Mouse (Mus musculus) liver, embryonic 14.5 days (tissue): ENCODE data around the gene Ankrd13b.

Experiments
- CTCF ChIP-seq: IDR thresholded peaks from 2 replicates; pipeline ENCODE4 v1.5.1; 2016; ENCODE audit warnings: antibody characterized with exemption, low read depth, control low read depth
- EP300 ChIP-seq: IDR thresholded peaks from 2 replicates; pipeline ENCODE4 v1.6.1; 2016; ENCODE audit warnings: antibody characterized with exemption, low read depth

GRCm38 (mm10) chr11:77456866-77457265, 32.6 kb downstream of the Ankrd13b start:
- no peak for TF ChIP-seq CTCF
- TF ChIP-seq EP300, result no peak
